9 mouse cellular contexts compared by ENCODE assay signal in genomic region chr5:123143251-123143970, GRCm38 (mm10). TPM values are rescaled to one million over a fixed set of nuclear protein-coding genes. Genes with fewer than 3 reads are reported as not detected.
A peak's percentile ranks its signal among the peaks of the same experiment; 100 is the strongest.
DNase-seq lines count a peak whose midpoint lies in the region; ATAC-seq and TF ChIP-seq lines count a peak whose summit lies in the region.
"Had no signal": no experiment of that assay in that cellular context is flagged by ENCODE, and none has a peak within 500 bp of the region (broad histone marks: within the 10 kb centered on the region; RNA-seq: fewer than 3 reads in every experiment).

No protein-coding gene starts in this region.

- H3K9ac ChIP-seq in heart, postnatal 0 days (replicated peaks; ENCODE audit: low read depth, low read length): peak overlapping the region; percentile 98
- H3K9ac ChIP-seq in liver, embryonic 13.5 days: peak overlapping the region; percentile 100

- 2% methylated on average over 24 of the region's 24 CpGs for WGBS in heart, postnatal 0 days
- WGBS in liver, embryonic 13.5 days (ENCODE audit: insufficient replicate concordance): 3% methylated on average over 24 of the region's 24 CpGs
- 1% methylated on average over 24 of the region's 24 CpGs for WGBS in small intestine, adult 2 months

- H3K36me3 ChIP-seq in testis, adult 2 months (ENCODE audit: control insufficient read depth, insufficient read depth, low read length): peaks cover 3% of the 10 kb centered on the region
- peaks cover 29% of the 10 kb centered on the region for H3K36me3 ChIP-seq in heart, postnatal 0 days (replicated peaks; ENCODE audit: control insufficient read depth, insufficient read depth, low read length)
- H3K36me3 ChIP-seq in liver, embryonic 13.5 days: peaks cover 42% of the 10 kb centered on the region
- H3K36me3 ChIP-seq in small intestine, adult 2 months (ENCODE audit: control insufficient read depth, insufficient read depth, low read length): peaks cover 31% of the 10 kb centered on the region

- no peak for TF ChIP-seq EP300 in heart, postnatal 0 days (IDR thresholded peaks at IDR 0.05; ENCODE audit: low read depth)

- H3K4me1 ChIP-seq in testis, adult 2 months (ENCODE audit: control insufficient read depth, insufficient read depth, low read length): peaks cover 47% of the 10 kb centered on the region
- no peaks in the 10 kb centered on the region for H3K4me1 ChIP-seq in cortical plate, adult 2 months (ENCODE audit: control insufficient read depth, insufficient read depth, low read length)
- peaks cover 20% of the 10 kb centered on the region for H3K4me1 ChIP-seq in heart, postnatal 0 days (ENCODE audit: control insufficient read depth, insufficient read depth)
- peaks cover 70% of the 10 kb centered on the region for H3K4me1 ChIP-seq in liver, embryonic 13.5 days (replicated peaks)
- peaks cover 4% of the 10 kb centered on the region for H3K4me1 ChIP-seq in small intestine, adult 2 months (ENCODE audit: control insufficient read depth, insufficient read depth, insufficient read length, low read length)

- H3K9me3 ChIP-seq in heart, postnatal 0 days (replicated peaks; ENCODE audit: control insufficient read depth, low read length): no peaks in the 10 kb centered on the region
- no peaks in the 10 kb centered on the region for H3K9me3 ChIP-seq in liver, embryonic 13.5 days (replicated peaks)

- ATAC-seq in heart, postnatal 0 days (ENCODE audit: insufficient read depth, low read depth): no peak
- no peak for ATAC-seq in liver, embryonic 13.5 days (ENCODE audit: low read depth)
- no peak for ATAC-seq in erythroid progenitor cell, adult 5-6 weeks (replicated peaks; ENCODE audit: low FRiP score, poor library complexity, severe bottlenecking)

- DNase-seq in testis, postnatal 10 days (ENCODE audit: low spot score): no peak
- DNase-seq in heart, postnatal 0 days (ENCODE audit: low spot score): no peak
- no peak for DNase-seq in liver, embryonic 13.5 days
- DNase-seq in layer of hippocampus, adult 11-12 months (ENCODE audit: low spot score): no peak

- TF ChIP-seq POLR2A in testis, adult 2 months (IDR thresholded peaks at IDR 0.05; ENCODE audit: control insufficient read depth, low read depth, low read length): no peak
- TF ChIP-seq POLR2A in cortical plate, adult 2 months (IDR thresholded peaks at IDR 0.05; ENCODE audit: extremely low read depth, insufficient read depth, low read length): no peak
- TF ChIP-seq POLR2A in small intestine, adult 2 months (IDR thresholded peaks at IDR 0.05; ENCODE audit: low read depth, low read length): no peak

- peak overlapping the region; percentile 86 for H3K27ac ChIP-seq in testis, adult 2 months (ENCODE audit: control insufficient read depth, insufficient read depth, low read depth, low read length)
- no peak overlapping the region; the same call in 1 of the 2 replicates for H3K27ac ChIP-seq in cortical plate, adult 2 months (ENCODE audit: insufficient read depth, low read length)
- peak overlapping the region; percentile 100 for H3K27ac ChIP-seq in heart, postnatal 0 days (ENCODE audit: low read depth)
- peak overlapping the region; percentile 99 for H3K27ac ChIP-seq in liver, embryonic 13.5 days
- H3K27ac ChIP-seq in small intestine, adult 2 months (ENCODE audit: insufficient read depth, low read depth, low read length): peak overlapping the region; percentile 53

- no peaks in the 10 kb centered on the region for H3K27me3 ChIP-seq in testis, adult 2 months (ENCODE audit: control insufficient read depth, insufficient read depth, low read length)
- no peaks in the 10 kb centered on the region for H3K27me3 ChIP-seq in heart, postnatal 0 days (ENCODE audit: control insufficient read depth, insufficient read depth, low read length)
- no peaks in the 10 kb centered on the region for H3K27me3 ChIP-seq in liver, embryonic 13.5 days
- H3K27me3 ChIP-seq in small intestine, adult 2 months (ENCODE audit: control insufficient read depth, insufficient read depth, low read length): no peaks in the 10 kb centered on the region

- peak overlapping the region; percentile 94 for H3K4me3 ChIP-seq in testis, adult 2 months (ENCODE audit: control insufficient read depth, low read depth, low read length)
- H3K4me3 ChIP-seq in cortical plate, adult 2 months (ENCODE audit: insufficient read depth, low read length): peak overlapping the region; percentile 69
- peak overlapping the region; percentile 92 for H3K4me3 ChIP-seq in heart, postnatal 0 days (ENCODE audit: low read depth, low read length)
- peak overlapping the region; percentile 96 for H3K4me3 ChIP-seq in liver, embryonic 13.5 days (replicated peaks)
- peak overlapping the region; percentile 88 for H3K4me3 ChIP-seq in small intestine, adult 2 months (ENCODE audit: low read depth, low read length)

- no peak for TF ChIP-seq CTCF in testis, adult 2 months (IDR thresholded peaks at IDR 0.05; ENCODE audit: control insufficient read depth, insufficient read depth, insufficient replicate concordance, low read depth, low read length)
- no peak for TF ChIP-seq CTCF in cortical plate, adult 2 months (IDR thresholded peaks at IDR 0.05; ENCODE audit: extremely low read depth, insufficient read depth, low read length)
- no peak for TF ChIP-seq CTCF in heart, postnatal 0 days (IDR thresholded peaks at IDR 0.05; ENCODE audit: low read depth)
- no peak for TF ChIP-seq CTCF in small intestine, adult 2 months (IDR thresholded peaks at IDR 0.05; ENCODE audit: extremely low read depth, insufficient read length, insufficient replicate concordance, low read depth, low read length)

- peak overlapping the region; percentile 98 for H3K4me2 ChIP-seq in heart, postnatal 0 days (ENCODE audit: low read depth, low read length)
- H3K4me2 ChIP-seq in liver, embryonic 13.5 days: peak overlapping the region; percentile 100

RNA-seq across cellular contexts. Expression of gene Setd1b, which starts 1.4 kb away (rescaled TPM):
- polyA plus RNA-seq in testis, adult 2 months (2012; rRNA removed): 11.3 and 13.7 TPM in 2 replicates
- polyA plus RNA-seq in cortical plate, adult 2 months (2012; rRNA removed): 8.4 and 9.2 TPM in 2 replicates
- 5.5 and 6.1 TPM in 2 replicates for total RNA-seq in heart, postnatal 0 days (2014; rRNA removed; ENCODE audit: low replicate concordance)
- 4.9 and 5.1 TPM in 2 replicates for polyA plus RNA-seq in heart, postnatal 0 days (2015; fragmentation: Nextera tagmentation; extraction: Ambion mirVana)
- 3.4 and 3.8 TPM in 2 replicates for polyA plus RNA-seq in liver, embryonic 13.5 days (2015; fragmentation: Nextera tagmentation; extraction: Ambion mirVana)
- polyA plus RNA-seq in small intestine, adult 2 months (2012; rRNA removed): 10.7 and 18.5 TPM in 2 replicates
- total RNA-seq in erythroid progenitor cell, adult 5-6 weeks (2015; ENCODE audit: low replicate concordance): 29.8 and 41.8 TPM in 2 replicates
- total RNA-seq in erythroid progenitor cell, adult 5-6 weeks (2017; ENCODE audit: low replicate concordance): 20.2 and 23.0 TPM in 2 replicates

RNA-seq across cellular contexts. Expression of gene Rhof, which starts 10.9 kb away (rescaled TPM):
- 0.78 and 1.1 TPM in 2 replicates for polyA plus RNA-seq in testis, adult 2 months (2012; rRNA removed)
- polyA plus RNA-seq in cortical plate, adult 2 months (2012; rRNA removed): 47.4 and 48.1 TPM in 2 replicates
- total RNA-seq in heart, postnatal 0 days (2014; rRNA removed; ENCODE audit: low replicate concordance): 1.4 and 2.1 TPM in 2 replicates
- 0.71 and 1.1 TPM in 2 replicates for polyA plus RNA-seq in heart, postnatal 0 days (2015; fragmentation: Nextera tagmentation; extraction: Ambion mirVana)
- polyA plus RNA-seq in liver, embryonic 13.5 days (2015; fragmentation: Nextera tagmentation; extraction: Ambion mirVana): 2.5 and 3.4 TPM in 2 replicates
- 28.0 and 91.6 TPM in 2 replicates for polyA plus RNA-seq in small intestine, adult 2 months (2012; rRNA removed)
- 1.7 and 3.2 TPM in 2 replicates for total RNA-seq in erythroid progenitor cell, adult 5-6 weeks (2015; ENCODE audit: low replicate concordance)
- total RNA-seq in erythroid progenitor cell, adult 5-6 weeks (2017; ENCODE audit: low replicate concordance): 1.4 and 7.7 TPM in 2 replicates

RNA-seq across cellular contexts. Expression of gene Psmd9, which starts 25.8 kb away (rescaled TPM):
- polyA plus RNA-seq in testis, adult 2 months (2012; rRNA removed): 36.3 and 37.1 TPM in 2 replicates
- 27.1 and 27.9 TPM in 2 replicates for polyA plus RNA-seq in cortical plate, adult 2 months (2012; rRNA removed)
- total RNA-seq in heart, postnatal 0 days (2014; rRNA removed; ENCODE audit: low replicate concordance): 11.2 and 19.5 TPM in 2 replicates
- 54.0 and 54.9 TPM in 2 replicates for polyA plus RNA-seq in heart, postnatal 0 days (2015; fragmentation: Nextera tagmentation; extraction: Ambion mirVana)
- polyA plus RNA-seq in liver, embryonic 13.5 days (2015; fragmentation: Nextera tagmentation; extraction: Ambion mirVana): 76.0 and 76.3 TPM in 2 replicates
- 12.5 and 21.9 TPM in 2 replicates for polyA plus RNA-seq in small intestine, adult 2 months (2012; rRNA removed)
- 27.2 and 48.7 TPM in 2 replicates for total RNA-seq in erythroid progenitor cell, adult 5-6 weeks (2015; ENCODE audit: low replicate concordance)
- total RNA-seq in erythroid progenitor cell, adult 5-6 weeks (2017; ENCODE audit: low replicate concordance): 52.2 and 63.8 TPM in 2 replicates

RNA-seq across cellular contexts. Expression of gene Hpd, which starts 39.1 kb away (rescaled TPM):
- 1.7 TPM in 2 replicates for polyA plus RNA-seq in testis, adult 2 months (2012; rRNA removed)
- not detected in 2 replicates for polyA plus RNA-seq in cortical plate, adult 2 months (2012; rRNA removed)
- total RNA-seq in heart, postnatal 0 days (2014; rRNA removed; ENCODE audit: low replicate concordance): 0.43 and 0.92 TPM in 2 replicates
- not detected in 2 replicates for polyA plus RNA-seq in heart, postnatal 0 days (2015; fragmentation: Nextera tagmentation; extraction: Ambion mirVana)
- 12.4 and 15.2 TPM in 2 replicates for polyA plus RNA-seq in liver, embryonic 13.5 days (2015; fragmentation: Nextera tagmentation; extraction: Ambion mirVana)
- 5.5 and 19.6 TPM in 2 replicates for polyA plus RNA-seq in small intestine, adult 2 months (2012; rRNA removed)
- not detected in 2 replicates for total RNA-seq in erythroid progenitor cell, adult 5-6 weeks (2015; ENCODE audit: low replicate concordance)
- not detected in 2 replicates for total RNA-seq in erythroid progenitor cell, adult 5-6 weeks (2017; ENCODE audit: low replicate concordance)
- polyA plus RNA-seq: frontal cortex, adult 2 months had no signal
